Mouse (Mus musculus) Muller cell, postnatal 12 days (primary cell): ENCODE measurements around the gene Ppif.

Experiments
- DNase-seq: peaks from one replicate; pipeline ENCODE4 v3.0.0-alpha.2; 2015; ENCODE audit errors: inconsistent ontology term

The Ppif gene

DNA sequence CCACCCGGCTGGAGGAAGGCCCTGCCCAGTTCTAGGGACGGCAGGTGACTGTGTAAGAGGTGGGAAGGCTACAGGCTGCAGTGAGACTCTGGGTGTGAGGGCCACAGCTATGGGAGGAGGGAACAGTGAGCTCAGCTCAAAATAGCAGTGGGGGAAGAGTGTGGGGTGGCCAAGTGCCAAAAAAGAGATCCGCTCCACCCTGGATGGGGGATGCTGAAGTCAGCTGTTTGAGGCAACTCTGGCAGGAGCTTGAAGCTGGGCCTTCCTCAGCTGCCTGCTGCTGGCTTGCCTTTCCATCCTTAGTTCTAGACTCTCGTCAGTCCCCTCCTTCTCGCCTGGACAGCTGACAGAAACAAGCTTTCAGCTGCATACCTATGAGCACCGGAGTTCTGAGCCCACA lies 42.6 kb downstream of the Ppif start:
- DNase-seq: peak; percentile 86

DNA sequence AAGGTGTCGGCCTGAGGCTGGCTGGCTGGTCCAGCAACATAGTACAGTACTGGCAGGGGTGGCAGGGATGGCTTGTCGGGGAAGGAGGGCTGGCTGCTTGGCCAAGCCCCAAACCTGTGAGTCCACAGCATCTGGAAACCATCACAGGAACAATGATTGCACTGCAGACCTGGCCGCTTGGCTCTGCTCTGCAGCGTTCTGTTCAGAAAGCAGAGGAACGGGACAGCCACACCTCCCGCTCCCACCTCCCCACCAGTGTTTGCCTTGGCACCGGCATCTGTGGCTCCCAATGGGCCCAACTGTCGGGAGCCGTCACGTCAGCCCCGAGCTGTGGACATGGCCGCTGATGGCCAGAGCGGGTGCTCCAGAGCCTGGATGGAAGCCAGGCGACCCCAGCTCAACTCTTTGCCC lies 44.6 kb downstream of the Ppif start:
- peak; percentile 79 for DNase-seq

DNA sequence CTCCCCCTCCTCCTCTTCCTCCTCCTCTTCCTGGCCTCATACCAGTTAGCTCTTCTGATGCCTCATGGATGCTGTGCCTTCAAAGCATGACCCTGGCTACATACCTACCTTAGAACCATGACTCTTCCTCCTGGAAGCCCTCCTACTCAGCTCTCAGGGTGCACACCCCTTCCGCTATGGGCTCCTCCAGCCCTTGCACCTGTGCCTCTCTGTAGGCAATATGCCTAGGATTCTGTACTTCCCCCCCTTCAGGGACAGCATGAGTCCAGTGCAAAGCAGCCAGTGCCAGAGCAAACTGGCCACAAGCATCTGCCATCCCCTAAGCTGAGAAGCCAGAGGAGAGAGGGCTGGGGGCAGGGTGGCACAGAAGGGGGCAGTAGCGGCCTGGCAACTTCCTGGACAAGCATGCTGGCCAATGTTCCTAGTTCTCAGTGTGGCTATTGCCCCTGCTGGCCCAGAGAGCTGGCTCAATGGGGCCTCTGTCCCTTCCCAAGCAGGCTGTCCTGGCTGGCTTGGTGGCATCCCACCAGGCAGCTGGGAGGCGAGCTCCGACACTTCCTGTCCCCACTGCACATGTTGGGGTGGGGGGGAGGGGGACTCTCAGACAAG lies 46.1 kb downstream of the Ppif start:
- peak; percentile 92 for DNase-seq

DNA sequence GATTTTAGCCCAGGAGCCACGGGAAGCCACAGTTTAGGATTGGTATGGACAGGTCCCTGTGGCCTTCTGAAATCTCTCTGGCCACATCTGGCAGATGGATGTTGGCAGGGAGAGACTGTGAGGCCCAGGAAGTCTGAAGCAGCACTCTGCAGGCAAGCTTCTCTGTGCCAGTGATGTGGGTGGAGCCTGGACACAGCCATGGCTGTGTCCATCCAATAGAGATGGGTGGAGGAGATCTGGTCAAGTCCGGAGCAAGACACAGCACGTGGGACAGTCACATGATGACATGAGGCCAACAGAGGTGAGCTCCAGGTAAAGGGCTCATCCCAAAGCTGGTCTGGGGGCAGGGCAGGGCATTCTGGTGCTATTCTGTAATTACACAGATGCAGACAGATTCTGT lies 47.3 kb downstream of the Ppif start:
- DNase-seq: no peak

DNA sequence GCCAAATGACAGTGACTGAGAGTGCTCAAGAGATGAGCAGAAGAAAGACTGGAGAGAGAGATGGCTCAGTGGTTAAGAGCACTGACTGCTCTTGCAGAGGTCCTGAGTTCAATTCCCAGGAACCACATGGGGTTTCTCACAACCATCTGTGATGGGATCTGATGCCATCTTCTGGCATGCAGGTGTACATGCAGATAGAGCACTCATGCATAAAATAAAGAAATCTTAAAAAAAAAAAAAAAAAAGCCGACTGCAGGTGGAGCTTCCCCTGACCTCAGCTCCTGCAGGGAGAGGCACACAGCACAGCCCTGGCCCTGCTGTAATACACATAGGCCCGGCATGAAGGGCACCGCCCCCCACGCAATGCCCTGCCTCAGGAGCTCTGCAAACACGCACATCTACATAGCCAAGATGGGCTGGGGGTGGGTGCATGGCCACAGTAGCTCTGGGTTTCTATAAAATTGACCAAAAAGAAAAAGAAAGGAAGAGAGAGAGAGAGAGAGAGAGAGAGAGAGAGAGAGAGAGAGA lies 48.0 kb downstream of the Ppif start:
- DNase-seq: no peak

DNA sequence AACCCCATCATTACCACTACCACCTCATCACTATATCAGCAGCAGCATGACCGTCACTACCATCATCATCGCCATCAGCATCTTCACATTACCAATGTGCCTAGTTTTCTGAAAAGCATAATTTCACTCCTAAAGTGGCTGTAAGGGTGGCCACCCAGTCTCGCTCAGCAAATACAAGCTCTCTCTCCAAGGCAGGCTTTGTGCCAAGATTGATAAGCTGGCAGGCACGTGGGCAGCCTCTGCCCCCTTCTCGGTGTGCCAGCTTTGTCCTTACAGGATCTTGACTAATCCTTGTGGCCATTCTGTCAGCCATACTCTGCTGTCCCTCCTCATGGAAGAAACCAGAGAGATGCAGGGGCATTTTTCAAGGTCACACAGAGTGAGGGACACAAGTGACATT lies 49.0 kb downstream of the Ppif start:
- no peak for DNase-seq

DNA sequence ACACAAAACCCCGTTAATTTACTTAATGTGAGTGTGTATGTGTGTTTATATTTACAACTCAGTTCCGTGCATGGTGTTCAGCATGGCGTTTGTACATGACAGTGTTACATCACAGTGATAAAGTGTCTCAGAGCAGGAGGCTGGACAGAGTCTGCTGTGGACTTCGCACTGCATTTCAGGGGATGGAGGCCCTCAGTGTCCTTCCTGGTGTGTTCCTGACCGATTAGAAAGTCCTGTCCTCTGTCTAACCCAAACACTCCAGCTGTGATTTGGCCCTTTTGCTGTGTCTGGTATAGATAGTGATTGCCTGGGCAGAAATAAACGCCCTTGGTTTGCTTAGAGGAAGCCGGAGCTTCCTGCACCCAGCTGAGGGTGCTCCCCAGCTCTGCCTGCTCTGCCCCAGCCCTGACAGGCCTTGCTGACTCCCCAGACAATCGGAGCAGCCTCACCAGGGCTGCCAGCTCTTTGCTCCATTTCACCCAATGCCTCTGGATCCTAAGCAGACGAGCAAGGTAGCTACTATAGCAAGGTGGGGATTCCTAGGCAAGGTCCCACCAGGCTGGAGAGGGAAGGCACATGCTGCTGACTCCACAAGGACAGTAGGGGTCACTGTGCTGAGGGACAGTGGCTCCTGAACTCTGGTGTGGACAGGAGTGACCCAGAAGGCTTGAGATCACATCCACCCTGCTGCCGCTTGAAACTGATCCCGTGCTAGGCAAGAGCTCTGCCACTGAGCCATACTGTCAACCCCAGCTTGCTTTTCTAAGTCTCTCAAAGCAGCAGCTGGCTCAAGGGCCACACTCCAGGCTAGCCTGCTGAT lies 51.6 kb downstream of the Ppif start:
- no peak for DNase-seq

DNA sequence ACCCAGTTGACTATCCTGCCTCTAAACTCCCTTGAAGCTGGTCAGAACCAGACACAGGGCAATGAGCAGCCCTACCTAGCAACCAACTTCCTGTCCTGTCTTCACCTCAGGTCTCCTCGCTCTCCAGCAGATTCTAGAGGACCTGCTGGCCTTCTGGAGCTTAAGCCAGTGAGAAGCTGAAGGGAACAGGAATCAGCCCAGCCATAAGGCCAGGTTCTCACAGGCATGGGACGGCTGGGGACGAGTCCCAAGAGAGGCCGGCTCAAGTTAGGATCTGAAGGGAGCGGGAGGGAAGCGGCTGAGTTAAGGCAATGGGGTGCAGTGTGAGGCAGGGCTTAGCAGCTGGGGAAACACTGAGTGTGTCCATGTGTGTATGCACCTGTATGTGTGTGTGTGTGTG lies 52.4 kb downstream of the Ppif start:
- no peak for DNase-seq

DNA sequence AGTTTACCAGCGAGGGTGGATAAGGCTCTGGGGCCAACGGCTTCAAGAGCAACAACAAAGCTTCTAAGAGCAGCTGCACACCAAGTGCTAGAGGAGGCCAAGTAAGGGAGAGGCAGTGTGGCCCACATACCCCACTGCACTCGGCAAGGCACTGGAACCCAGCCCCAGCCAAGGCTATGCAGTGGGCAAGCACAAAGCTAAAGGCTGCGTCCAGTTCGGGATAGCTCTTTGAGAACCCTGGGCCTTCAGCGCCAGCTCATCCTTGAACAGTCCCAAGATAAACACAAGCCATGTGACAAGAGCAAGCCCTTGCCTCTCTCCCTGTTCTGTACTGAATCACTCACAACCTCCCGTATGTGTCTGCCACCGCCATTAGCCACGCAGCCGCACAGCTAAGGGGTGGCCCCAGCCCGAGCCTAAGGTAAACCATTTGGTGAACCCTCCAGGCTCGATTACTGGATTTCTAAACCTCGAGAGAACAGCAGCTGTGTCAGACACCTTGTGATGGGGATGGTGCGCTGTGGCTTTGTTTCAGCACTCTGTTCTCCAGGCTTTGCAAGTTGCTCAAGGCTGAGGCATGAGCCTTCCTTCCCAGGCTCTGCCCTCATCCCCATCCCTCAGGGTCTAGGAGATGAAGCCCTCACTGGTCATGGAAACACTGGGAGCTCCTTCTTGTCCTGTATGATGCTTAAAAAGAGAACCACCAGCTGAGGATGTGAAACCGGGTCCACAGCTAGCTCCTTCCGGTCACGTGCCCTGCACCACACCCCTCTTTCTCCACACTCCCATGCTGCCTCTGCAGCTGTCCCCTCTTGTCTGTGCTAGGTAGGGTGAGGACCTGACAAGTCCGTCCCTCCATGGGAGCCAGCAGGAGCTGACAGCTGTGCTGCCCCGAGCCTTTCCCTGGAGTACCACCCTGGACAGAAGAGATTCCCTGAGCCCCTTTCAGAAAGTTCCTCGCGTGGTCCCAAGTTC lies 53.3 kb downstream of the Ppif start:
- DNase-seq: no peak

DNA sequence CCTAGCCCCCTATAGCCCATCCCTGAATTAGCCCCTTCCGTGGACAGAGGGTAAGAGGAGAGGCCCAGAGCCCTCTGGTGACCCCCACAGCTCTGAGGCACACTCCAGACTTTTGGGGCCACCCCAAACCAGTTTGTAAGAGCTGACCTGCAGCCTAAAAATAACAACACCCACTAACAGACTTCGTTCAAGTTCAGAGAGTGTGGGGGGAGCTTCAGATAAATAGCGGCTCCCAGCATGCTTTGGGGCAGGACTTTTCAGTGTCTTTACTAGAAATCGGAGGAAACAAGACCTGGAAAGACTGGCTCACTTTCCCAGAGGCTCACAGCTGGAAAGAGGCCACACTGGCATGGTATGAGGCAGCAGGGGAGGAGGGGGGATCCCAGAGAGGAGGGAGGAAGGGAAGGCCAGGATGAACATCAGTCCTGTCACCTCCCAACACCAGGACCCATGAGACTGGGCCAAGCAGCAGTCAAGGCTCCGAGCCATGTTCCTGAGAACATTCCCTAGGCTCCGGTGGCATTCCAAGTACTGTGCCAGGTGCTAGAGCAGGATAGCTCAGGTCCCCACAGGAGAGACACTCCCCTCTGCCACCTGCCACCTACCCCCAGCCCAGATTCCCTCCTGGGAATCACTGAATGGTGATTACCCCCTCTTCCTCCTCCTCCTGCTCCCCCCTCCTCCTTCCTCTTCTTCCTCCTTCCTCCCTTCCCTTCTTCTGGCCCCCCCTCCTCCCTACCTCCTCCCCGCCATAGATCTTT lies 54.2 kb downstream of the Ppif start:
- no peak for DNase-seq

DNA sequence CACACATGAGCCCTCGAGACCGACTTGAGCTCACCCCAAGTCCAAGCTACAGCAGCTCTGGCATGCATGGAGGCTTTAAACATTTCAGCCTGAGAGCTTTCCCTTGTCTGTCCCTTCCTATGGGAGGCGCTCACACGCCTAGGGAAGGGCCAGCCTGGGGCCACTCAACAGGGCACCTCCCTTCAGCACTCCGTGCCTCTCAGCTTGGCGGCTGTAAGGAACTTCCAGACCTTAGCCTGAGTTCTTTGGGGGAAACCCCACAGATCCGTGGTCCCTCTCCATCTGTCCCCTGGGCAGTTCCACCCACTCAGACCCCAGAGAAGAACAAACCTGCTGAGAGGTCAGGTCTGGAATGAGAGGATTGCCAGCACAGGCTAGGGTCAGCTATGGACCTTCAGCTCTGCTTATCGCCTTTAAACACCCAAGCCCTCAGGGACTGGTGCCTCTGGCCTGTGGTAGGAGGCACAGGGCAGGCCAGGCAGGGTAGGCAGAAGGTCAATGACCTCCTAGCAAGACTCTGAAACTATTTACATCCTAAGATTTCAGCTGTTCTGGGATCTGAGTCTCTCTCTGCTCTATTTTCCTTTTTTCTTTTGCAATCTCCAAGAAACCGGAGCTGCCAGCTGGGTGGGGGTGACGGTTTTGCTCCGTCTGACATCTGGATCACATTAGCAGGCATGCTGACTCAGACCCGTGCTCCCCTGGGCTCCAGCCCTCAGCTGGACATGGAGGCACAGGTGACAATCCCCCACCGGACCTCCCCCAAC lies 55.4 kb downstream of the Ppif start:
- DNase-seq: no peak
